Mouse (Mus musculus): ENCODE data around the gene Chpf. TPM values are rescaled to one million over a fixed set of nuclear protein-coding genes. Genes with fewer than 3 reads are reported as not detected.

The Chpf gene
- polyA plus RNA-seq, 1 experiment, result 99.0 TPM

GRCm38 (mm10) chr1:75480036-75480435 is 929 bp upstream of the Chpf start:
- TF ChIP-seq GATA1 (IDR thresholded peaks at IDR 0.05; ENCODE audit: low read length), result no peak

GRCm38 (mm10) chr1:75479635-75479989 is 505 bp upstream of the Chpf start:
- no peak for TF ChIP-seq GATA1 (IDR thresholded peaks at IDR 0.05; ENCODE audit: low read length)

- TF ChIP-seq GATA1 (IDR thresholded peaks at IDR 0.05; ENCODE audit: low read length), result no peak
Measured at GRCm38 (mm10) chr1:75478497-75478896, 610 bp downstream of the Chpf start.

- TF ChIP-seq GATA1 (IDR thresholded peaks at IDR 0.05; ENCODE audit: low read length), result no peak
Measured at GRCm38 (mm10) chr1:75477966-75478290, 1.2 kb downstream of the Chpf start.

- no peak for TF ChIP-seq GATA1 (IDR thresholded peaks at IDR 0.05; ENCODE audit: low read length)
Measured at GRCm38 (mm10) chr1:75477264-75477965, 1.7 kb downstream of the Chpf start.

GRCm38 (mm10) chr1:75476441-75476840 is 2.7 kb downstream of the Chpf start:
- TF ChIP-seq GATA1 (IDR thresholded peaks at IDR 0.05; ENCODE audit: low read length), result no peak

- no peak for TF ChIP-seq GATA1 (IDR thresholded peaks at IDR 0.05; ENCODE audit: low read length)
Measured at GRCm38 (mm10) chr1:75469287-75469825, 9.8 kb downstream of the Chpf start.

GRCm38 (mm10) chr1:75467215-75467927 is 11.7 kb downstream of the Chpf start:
- TF ChIP-seq GATA1 (IDR thresholded peaks at IDR 0.05; ENCODE audit: low read length), result no peak

- TF ChIP-seq GATA1 (IDR thresholded peaks at IDR 0.05; ENCODE audit: low read length), result peak; percentile 86
Measured at GRCm38 (mm10) chr1:75463652-75464204, 15.4 kb downstream of the Chpf start.

DNA sequence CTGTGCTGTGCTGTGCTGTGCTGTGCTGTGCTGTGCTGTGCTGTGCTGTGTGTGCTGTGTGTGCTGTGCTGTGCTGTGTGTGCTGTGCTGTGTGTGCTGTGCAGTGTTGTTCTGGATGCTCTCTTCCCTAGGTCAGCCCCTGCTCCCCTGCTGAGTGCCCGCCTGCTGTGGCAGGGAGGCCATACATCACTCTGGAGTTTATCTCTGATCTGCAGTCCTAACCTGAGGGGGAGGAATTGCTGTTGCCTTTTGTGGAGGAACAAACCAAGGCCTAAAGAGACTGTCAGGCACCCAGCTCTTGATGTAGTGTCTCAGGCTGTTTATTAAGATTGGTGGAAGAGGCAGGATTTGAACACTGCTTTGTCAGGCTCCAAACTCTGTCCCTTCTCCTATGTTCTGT is 16.5 kb downstream of the Chpf start:
- TF ChIP-seq GATA1 (IDR thresholded peaks at IDR 0.05; ENCODE audit: low read length), result no peak

- no peak for TF ChIP-seq GATA1 (IDR thresholded peaks at IDR 0.05; ENCODE audit: low read length)
Measured at GRCm38 (mm10) chr1:75460297-75460696, 18.8 kb downstream of the Chpf start.

DNA sequence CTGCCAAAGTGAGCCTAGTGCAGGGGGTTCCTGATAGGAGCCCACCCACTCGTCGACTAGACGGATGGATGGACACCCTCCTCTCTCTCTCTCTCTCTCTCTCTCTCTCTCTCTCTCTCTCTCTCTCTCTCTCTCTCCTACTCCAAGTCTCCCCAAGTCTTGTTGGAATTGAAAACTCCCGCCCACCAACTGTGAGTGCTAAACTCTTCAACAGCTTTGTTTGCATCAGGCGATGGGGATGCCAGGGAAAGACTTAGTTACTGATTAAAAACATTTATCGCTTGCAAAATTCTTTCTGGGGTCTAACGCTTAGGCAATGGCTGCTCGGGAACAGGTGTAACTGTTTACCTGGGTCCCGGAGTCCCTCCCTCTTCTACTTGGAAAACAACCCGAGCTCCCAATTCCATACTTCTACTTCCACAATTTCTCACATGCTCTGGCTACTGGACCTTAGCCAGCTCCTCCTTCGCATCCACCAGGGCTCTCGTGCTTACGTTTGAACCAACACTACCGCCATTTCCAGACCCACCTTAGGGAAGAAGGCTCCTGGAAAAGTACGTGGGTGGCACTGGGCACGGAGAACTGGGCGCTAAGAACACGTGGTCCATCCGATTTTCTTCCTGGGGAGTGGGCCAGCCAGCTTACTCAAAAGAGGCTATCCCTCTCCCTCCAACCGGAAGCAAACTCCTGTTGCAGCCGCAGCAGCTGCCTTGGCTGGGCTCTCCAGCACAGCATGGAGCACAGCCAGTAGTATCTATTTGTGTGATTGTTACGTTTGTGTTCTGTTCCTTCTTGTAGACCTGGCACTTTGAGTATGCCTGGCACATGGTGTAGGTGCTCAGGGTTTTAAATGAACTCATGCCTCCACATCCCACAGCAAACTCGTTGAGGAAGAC is 20.1 kb downstream of the Chpf start:
- TF ChIP-seq GATA1 (IDR thresholded peaks at IDR 0.05; ENCODE audit: low read length), result no peak

DNA sequence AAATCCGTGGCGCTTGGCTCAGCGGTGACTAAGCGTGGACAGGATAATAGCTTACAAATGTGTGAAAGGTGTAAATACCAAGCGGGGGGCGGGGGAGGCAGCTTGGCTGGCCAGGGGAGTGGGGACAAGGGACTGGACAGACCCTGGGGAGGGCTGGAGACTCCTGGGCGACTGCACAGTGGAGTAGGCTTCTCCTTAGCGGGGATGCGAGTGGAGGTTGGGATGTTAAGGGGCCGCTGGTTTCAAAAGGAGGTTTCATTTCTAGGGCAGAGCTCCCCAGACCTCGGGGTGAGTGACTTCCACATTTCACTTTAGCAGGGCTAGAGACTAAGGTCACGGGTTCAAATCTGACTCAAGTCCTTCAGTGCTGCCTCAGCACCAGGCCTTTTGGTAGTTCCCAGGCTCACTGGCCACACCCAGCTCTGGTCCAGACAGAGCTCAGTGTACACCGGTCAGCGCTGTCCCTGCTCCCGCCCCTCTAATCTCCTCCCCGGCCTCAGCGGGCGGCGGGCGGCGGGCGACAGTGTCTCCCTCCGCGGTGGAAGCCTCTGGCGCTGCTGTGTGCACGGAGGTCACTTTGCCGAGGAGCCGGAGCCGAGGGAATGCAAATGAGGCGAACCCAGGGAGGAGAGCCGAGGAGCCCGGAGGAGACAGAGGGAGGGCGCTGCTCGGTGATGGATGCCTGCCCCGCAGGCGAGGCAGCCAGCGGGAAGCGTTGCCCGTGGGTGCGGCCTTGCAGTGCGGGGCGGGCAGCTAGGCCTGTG is 20.9 kb downstream of the Chpf start:
- TF ChIP-seq GATA1 (IDR thresholded peaks at IDR 0.05; ENCODE audit: low read length), result no peak

GRCm38 (mm10) chr1:75457710-75458024 is 21.4 kb downstream of the Chpf start:
- no peak for TF ChIP-seq GATA1 (IDR thresholded peaks at IDR 0.05; ENCODE audit: low read length)

Measured in G1E-ER4 (cell line).